Mouse (Mus musculus): ENCODE measurements around the gene Mcpt9.

DNA sequence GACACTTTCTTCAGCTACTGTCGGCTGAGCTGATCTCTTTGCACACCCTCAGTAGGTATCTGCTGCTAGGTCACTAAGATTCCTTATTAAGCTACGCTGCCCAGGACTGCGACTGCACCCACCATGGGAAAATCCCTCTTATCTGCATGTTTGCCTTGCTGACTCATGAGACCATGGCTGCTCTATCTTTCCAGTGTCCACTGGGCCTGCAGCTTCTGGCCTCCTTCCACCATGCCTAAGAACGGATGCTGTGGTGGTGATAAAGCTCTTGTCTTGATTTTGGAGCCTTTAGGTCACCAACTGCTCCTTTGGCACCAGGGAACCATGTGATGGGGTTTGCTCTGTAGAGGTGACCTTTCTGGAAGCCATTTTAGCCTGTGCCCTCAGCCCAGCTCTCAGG, 27.4 kb upstream of the Mcpt9 start:
- no peak for TF ChIP-seq CTCF (IDR thresholded peaks at IDR 0.05; ENCODE audit: low read depth, low read length)
- no peak for TF ChIP-seq GATA1 (IDR thresholded peaks at IDR 0.05; ENCODE audit: borderline replicate concordance, low read length)
- TF ChIP-seq TAL1 (conservative IDR thresholded peaks at IDR 0.05; ENCODE audit: low read depth, low read length), result no peak
- TF ChIP-seq GATA2 (IDR thresholded peaks at IDR 0.05; ENCODE audit: borderline replicate concordance, low read depth, low read length), result no peak
